In genomic region chr15:59146111-59146510, GRCm38 (mm10) we compare ENCODE assay signal across 18 mouse cellular contexts.
DNase-seq lines count a peak whose midpoint lies in the region; ATAC-seq lines count a peak whose summit lies in the region.
"Had no signal": no experiment of that assay in that cellular context is flagged by ENCODE, and none has a peak within 500 bp of the region (broad histone marks: within the 10 kb centered on the region; RNA-seq: fewer than 3 reads in every experiment).

No protein-coding gene starts in this region.

- peaks cover 12% of the 10 kb centered on the region for H3K4me1 ChIP-seq in heart, embryonic 10.5 days
- H3K4me1 ChIP-seq in midbrain, embryonic 10.5 days = peaks cover 17% of the 10 kb centered on the region
- H3K4me1 ChIP-seq in midbrain, embryonic 14.5 days (ENCODE audit: control insufficient read depth, insufficient read depth, low read length) = no peaks in the 10 kb centered on the region
- H3K4me1 ChIP-seq in neural tube, embryonic 15.5 days = no peaks in the 10 kb centered on the region

- H3K27me3 ChIP-seq in heart, embryonic 10.5 days (ENCODE audit: insufficient read depth, poor library complexity, severe bottlenecking) = no peaks in the 10 kb centered on the region
- no peaks in the 10 kb centered on the region for H3K27me3 ChIP-seq in midbrain, embryonic 10.5 days (ENCODE audit: low read depth, poor library complexity, severe bottlenecking)
- no peaks in the 10 kb centered on the region for H3K27me3 ChIP-seq in midbrain, embryonic 14.5 days (ENCODE audit: control insufficient read depth, insufficient read depth, low read length)
- H3K27me3 ChIP-seq in neural tube, embryonic 15.5 days (replicated peaks) = no peaks in the 10 kb centered on the region
- H3K27me3 ChIP-seq: heart, embryonic 15.5 days; limb, embryonic 13.5 days; midbrain, embryonic 12.5 days; stomach, embryonic 15.5 days had no signal

- no peak overlapping the region for H3K4me2 ChIP-seq in midbrain, embryonic 14.5 days (ENCODE audit: low read length)
- H3K4me2 ChIP-seq in neural tube, embryonic 15.5 days = no peak overlapping the region
- H3K4me2 ChIP-seq: heart, embryonic 15.5 days; limb, embryonic 13.5 days; midbrain, embryonic 12.5 days; stomach, embryonic 15.5 days had no signal

- 80% methylated on average over 19 of the region's 19 CpGs for WGBS in heart, embryonic 10.5 days
- 85% methylated on average over 19 of the region's 19 CpGs for WGBS in midbrain, embryonic 10.5 days
- WGBS in midbrain, embryonic 14.5 days = 86% methylated on average over 19 of the region's 19 CpGs
- 84% methylated on average over 19 of the region's 19 CpGs for WGBS in neural tube, embryonic 15.5 days

- peak overlapping the region; percentile 78; the same call in 1 of the 2 replicates for H3K27ac ChIP-seq in heart, embryonic 10.5 days
- H3K27ac ChIP-seq in midbrain, embryonic 10.5 days (replicated peaks) = 0 out of 2 replicates have a peak overlapping the region, but pooled peaks have one; percentile 55
- H3K27ac ChIP-seq in midbrain, embryonic 14.5 days (replicated peaks; ENCODE audit: low read depth, low read length) = no peak overlapping the region
- no peak overlapping the region for H3K27ac ChIP-seq in neural tube, embryonic 15.5 days (replicated peaks)
- H3K27ac ChIP-seq: heart, embryonic 15.5 days; limb, embryonic 13.5 days; midbrain, embryonic 12.5 days; stomach, embryonic 15.5 days had no signal

- no peak for DNase-seq in heart, embryonic 10.5 days (ENCODE audit: low spot score)
- no peak for DNase-seq in heart, adult 9 months (ENCODE audit: low spot score in 2 of 2)
- no peak for DNase-seq in midbrain, embryonic 10.5 days (ENCODE audit: low spot score)
- no peak for DNase-seq in midbrain, embryonic 14.5 days
- DNase-seq in ZHBTc4 (ENCODE audit: low read depth, low spot score) = peak; percentile 55
- DNase-seq in T-cell, adult 2 months (ENCODE audit: low spot score) = no peak
- DNase-seq: adrenal gland, postnatal 14 days; cerebellum, adult 18-20 months; cerebellum, postnatal 36 days; gastrocnemius, postnatal 10 days; kidney, adult 11 months; lung, adult 2 months; right cerebral cortex, postnatal 14 days had no signal

- ATAC-seq in midbrain, embryonic 14.5 days (ENCODE audit: low FRiP score, low TSS enrichment) = no peak
- ATAC-seq in neural tube, embryonic 15.5 days (ENCODE audit: low FRiP score) = no peak

- H3K9me3 ChIP-seq in heart, embryonic 10.5 days = no peaks in the 10 kb centered on the region
- no peaks in the 10 kb centered on the region for H3K9me3 ChIP-seq in midbrain, embryonic 10.5 days (replicated peaks)
- H3K9me3 ChIP-seq in midbrain, embryonic 14.5 days (ENCODE audit: control insufficient read depth, low read length) = no peaks in the 10 kb centered on the region
- no peaks in the 10 kb centered on the region for H3K9me3 ChIP-seq in neural tube, embryonic 15.5 days (replicated peaks)
- H3K9me3 ChIP-seq: heart, embryonic 15.5 days; limb, embryonic 13.5 days; midbrain, embryonic 12.5 days; stomach, embryonic 15.5 days had no signal

- H3K36me3 ChIP-seq in heart, embryonic 10.5 days = no peaks in the 10 kb centered on the region
- H3K36me3 ChIP-seq in midbrain, embryonic 10.5 days = no peaks in the 10 kb centered on the region
- H3K36me3 ChIP-seq in midbrain, embryonic 14.5 days (ENCODE audit: control insufficient read depth, insufficient read depth, low read length) = no peaks in the 10 kb centered on the region
- no peaks in the 10 kb centered on the region for H3K36me3 ChIP-seq in neural tube, embryonic 15.5 days
- H3K36me3 ChIP-seq: heart, embryonic 15.5 days; limb, embryonic 13.5 days; midbrain, embryonic 12.5 days; stomach, embryonic 15.5 days had no signal

- H3K9ac ChIP-seq in midbrain, embryonic 14.5 days (replicated peaks; ENCODE audit: low read length) = no peak overlapping the region
- H3K9ac ChIP-seq in neural tube, embryonic 15.5 days (replicated peaks) = no peak overlapping the region
- H3K9ac ChIP-seq: heart, embryonic 15.5 days; limb, embryonic 13.5 days; midbrain, embryonic 12.5 days; stomach, embryonic 15.5 days had no signal

- no peak overlapping the region for H3K4me3 ChIP-seq in heart, embryonic 10.5 days
- H3K4me3 ChIP-seq in midbrain, embryonic 10.5 days = no peak overlapping the region
- H3K4me3 ChIP-seq in midbrain, embryonic 14.5 days (replicated peaks; ENCODE audit: low read depth, low read length) = no peak overlapping the region
- H3K4me3 ChIP-seq in neural tube, embryonic 15.5 days (replicated peaks) = no peak overlapping the region
- H3K4me3 ChIP-seq: heart, embryonic 15.5 days; limb, embryonic 13.5 days; midbrain, embryonic 12.5 days; stomach, embryonic 15.5 days had no signal

Comparison
In these comparisons a context has a peak if more than half of its experiments do, and no peak if none do; other contexts are left out.
1. H3K27ac ChIP-seq: peak in heart, embryonic 10.5 days (single experiment) and midbrain, embryonic 10.5 days (single experiment); none in midbrain, embryonic 14.5 days (single experiment) and neural tube, embryonic 15.5 days (single experiment).